Mouse (Mus musculus) NIH3T3 (cell line): Measurements from ENCODE around the gene Cacng6.

ENCODE experiments used
- DNase-seq: peaks from one replicate; pipeline ENCODE4 v3.0.0-alpha.2; 2012; ENCODE audit warnings: low read depth

Cacng6 gene

GRCm38 (mm10) chr7:3463306-3463705 lies 39.3 kb downstream of the Cacng6 start:
- peak; percentile 81 for DNase-seq

GRCm38 (mm10) chr7:3468614-3469013 lies 44.6 kb downstream of the Cacng6 start:
- DNase-seq = peak; percentile 63

- DNase-seq = peak; percentile 33
Observed at GRCm38 (mm10) chr7:3472774-3473173, 48.8 kb downstream of the Cacng6 start.

GRCm38 (mm10) chr7:3474291-3475080 lies 50.5 kb downstream of the Cacng6 start:
- no peak for DNase-seq

GRCm38 (mm10) chr7:3476728-3477127 lies 52.7 kb downstream of the Cacng6 start:
- no peak for DNase-seq

GRCm38 (mm10) chr7:3481948-3482608 lies 58.1 kb downstream of the Cacng6 start:
- no peak for DNase-seq
